Mouse (Mus musculus) inflammation-experienced regulatory T-cells (primary cell): ENCODE measurements around the gene Gm5751. TPM values are rescaled to one million over a fixed set of nuclear protein-coding genes. Genes with fewer than 3 reads are reported as not detected.

Experiments
- polyA plus RNA-seq, 2 experiments: library from polyadenylated mRNA; unstranded; fragments of 100-300 nt; shearing (Covaris generic); gene quantifications; one replicate each; pipeline ENCODE4 v1.2.1; 2017

The Gm5751 gene
- polyA plus RNA-seq, result under 1 TPM in 1 of 2 experiments, not detected in 1; 0.39 TPM

GRCm38 (mm10) chrX:8873953-8874352 lies at the start of gene Gm5751:
TSS of gene Gm5751 (plus strand) at chrX:8874253.

GRCm38 (mm10) chrX:8843694-8844093 lies 30.4 kb upstream of the Gm5751 start, which contains the start of gene Gm6592:
TSS of gene Gm6592 (plus strand) at chrX:8843994.

GRCm38 (mm10) chrX:8892343-8893155 lies 18.5 kb downstream of the Gm5751 start, which contains the start of gene B630019K06Rik:
TSS of gene B630019K06Rik (plus strand) at chrX:8892382.

Other genes starting within 250 kb of the Gm5751 start
- gene Ssxb8, start 183.4 kb upstream of the Gm5751 start, polyA plus RNA-seq, result not detected
- gene Ssx9, start 125.8 kb upstream of the Gm5751 start, polyA plus RNA-seq, result not detected
- gene Ssxb5, start 70.6 kb upstream of the Gm5751 start, polyA plus RNA-seq, result not detected
- gene Gm6592, start 30.3 kb upstream of the Gm5751 start, polyA plus RNA-seq, result not detected
- 1 to 10 TPM in 1 of 2 experiments, under 1 TPM in 1; 0.58 to 3.6 TPM for gene B630019K06Rik, start 18.1 kb downstream of the Gm5751 start, polyA plus RNA-seq
- not detected for gene Fthl17b, start 88.7 kb downstream of the Gm5751 start, polyA plus RNA-seq
- gene Fthl17c, start 102.3 kb downstream of the Gm5751 start, polyA plus RNA-seq, result under 1 TPM in 1 of 2 experiments, not detected in 1; 0.67 TPM
- gene Fthl17d, start 112.5 kb downstream of the Gm5751 start, polyA plus RNA-seq, result not detected
- not detected for gene Fthl17e, start 159.2 kb downstream of the Gm5751 start, polyA plus RNA-seq
- gene Fthl17f, start 188.8 kb downstream of the Gm5751 start, polyA plus RNA-seq, result not detected
- not detected for gene 4930402K13Rik, start 230.3 kb downstream of the Gm5751 start, polyA plus RNA-seq